Mouse (Mus musculus) CD4-positive helper T cell, adult 2 months (primary cell): ENCODE measurements at regions not wholly inside any gene's neighbourhood (a gene's known extent, or its start where the extent isn't known, plus 50 kb on each side); places are given as distances from the start of the nearest gene placed in this dataset.

Experiments used
- DNase-seq: peaks from one replicate; pipeline ENCODE4 v3.0.0-alpha.2; 2012; ENCODE audit warnings: low read depth, missing footprints, low spot score

- no peak for DNase-seq
Observed at GRCm38 (mm10) chr10:126748696-126749466, 152.3 kb downstream of the Atp23 start.

GRCm38 (mm10) chr10:126734661-126735060 is 166.5 kb downstream of the Atp23 start:
- DNase-seq, result no peak

GRCm38 (mm10) chr10:126727840-126728239 is 173.3 kb downstream of the Atp23 start:
- no peak for DNase-seq

- DNase-seq, result no peak
Observed at GRCm38 (mm10) chr10:126717961-126718360, 183.2 kb downstream of the Atp23 start.

- no peak for DNase-seq
Observed at GRCm38 (mm10) chr10:126711758-126712157, 189.4 kb downstream of the Atp23 start.

GRCm38 (mm10) chr10:126709219-126709917 is 191.8 kb downstream of the Atp23 start:
- DNase-seq, result no peak

GRCm38 (mm10) chr10:126708730-126709129 is 192.4 kb downstream of the Atp23 start:
- DNase-seq, result no peak

GRCm38 (mm10) chr10:126708215-126708614 is 192.9 kb downstream of the Atp23 start:
- DNase-seq, result no peak

GRCm38 (mm10) chr10:126697086-126697485 is 204.1 kb downstream of the Atp23 start:
- DNase-seq, result no peak

- no peak for DNase-seq
Observed at GRCm38 (mm10) chr10:126690914-126691673, 210.1 kb downstream of the Atp23 start.

GRCm38 (mm10) chr10:126680275-126681184 is 220.6 kb downstream of the Atp23 start:
- no peak for DNase-seq

- no peak for DNase-seq
Observed at GRCm38 (mm10) chr10:126679224-126680120, 221.7 kb downstream of the Atp23 start.

GRCm38 (mm10) chr10:126673437-126673836 is 227.7 kb downstream of the Atp23 start:
- DNase-seq, result no peak

GRCm38 (mm10) chr10:126664408-126665083 is 236.6 kb downstream of the Atp23 start:
- no peak for DNase-seq

- no peak for DNase-seq
Observed at GRCm38 (mm10) chr10:126663461-126664013, 237.6 kb downstream of the Atp23 start.

- no peak for DNase-seq
Observed at GRCm38 (mm10) chr10:126662765-126663164, 238.4 kb downstream of the Atp23 start.

GRCm38 (mm10) chr10:126661095-126661615 is 240.0 kb downstream of the Atp23 start:
- no peak for DNase-seq

GRCm38 (mm10) chr10:126660024-126660423 is 241.1 kb downstream of the Atp23 start:
- no peak for DNase-seq

GRCm38 (mm10) chr10:126652693-126653092 is 248.5 kb downstream of the Atp23 start:
- DNase-seq, result no peak
